Mouse (Mus musculus): ENCODE data around the gene Pla2g1b. TPM values are rescaled to one million over a fixed set of nuclear protein-coding genes. Genes with fewer than 3 reads are reported as not detected.

Pla2g1b gene
- polyA plus RNA-seq, 1 experiment = not detected

DNA sequence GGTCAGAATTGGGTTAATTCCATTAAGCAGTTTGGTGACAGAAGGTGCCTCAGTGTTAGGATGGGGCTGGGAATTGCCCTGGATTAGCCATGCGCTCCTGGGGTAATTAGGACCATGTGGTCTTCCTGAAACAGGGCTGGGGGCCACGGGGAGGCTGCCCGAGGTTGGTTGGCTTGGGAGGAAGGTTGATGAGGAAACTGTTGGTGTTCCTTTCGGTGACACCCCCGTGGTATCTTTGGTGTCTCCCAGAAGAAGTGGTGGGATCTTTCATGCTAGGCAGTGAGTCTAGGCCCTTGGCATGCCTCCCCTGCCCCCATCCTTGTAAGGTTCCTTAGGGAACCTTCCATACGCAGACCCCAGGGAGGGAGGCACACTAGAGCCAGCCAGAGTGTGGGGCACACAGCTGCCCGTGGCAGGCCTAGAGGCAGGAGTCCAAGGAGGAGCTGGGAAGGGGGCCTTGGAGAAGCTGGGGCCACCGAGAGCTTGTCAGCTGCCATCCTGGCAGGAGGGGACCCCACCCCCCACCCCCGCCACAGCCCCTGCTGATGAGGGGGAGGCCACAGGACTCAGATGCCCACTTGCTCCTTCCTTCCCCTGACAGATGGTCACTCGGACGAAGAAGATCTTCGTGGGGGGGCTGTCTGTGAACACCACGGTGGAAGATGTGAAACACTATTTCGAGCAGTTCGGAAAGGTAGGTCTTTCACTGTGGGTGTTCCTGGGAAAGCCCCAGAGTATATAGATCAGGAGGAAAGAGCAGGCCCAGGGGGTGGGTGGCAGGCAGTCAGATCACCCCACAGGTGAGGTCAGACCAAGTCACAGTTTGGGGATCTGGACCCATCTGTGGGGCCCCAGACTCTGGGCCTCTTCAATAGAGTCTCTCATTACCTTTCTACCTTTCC, 31.0 kb upstream of the Pla2g1b start:
- Histone ChIP-seq H3ac (ENCODE audit: control insufficient read depth, insufficient read length, low read depth) (no peak overlapping the region), H3K27me3 (ENCODE audit: control insufficient read depth, insufficient read depth, insufficient read length) (peaks cover 6% of the 10 kb centered on the region), H3K79me3 (ENCODE audit: low read depth) (no peaks in the 10 kb centered on the region), H3K79me2 (ENCODE audit: control insufficient read depth, insufficient read depth) (no peaks in the 10 kb centered on the region), H3K4me3 (ENCODE audit: insufficient read depth, poor library complexity, severe bottlenecking) (no peak overlapping the region), H3K36me3 (ENCODE audit: control insufficient read depth, insufficient read depth) (no peaks in the 10 kb centered on the region)
- TF ChIP-seq CTCF (IDR thresholded peaks at IDR 0.05; ENCODE audit: control insufficient read depth, insufficient read depth, insufficient read length) (no peak), MYOD1 (IDR thresholded peaks at IDR 0.05; ENCODE audit: control insufficient read depth, insufficient read length, low read depth) (no peak), MYOG (IDR thresholded peaks at IDR 0.05; ENCODE audit: control insufficient read depth, extremely low read depth, insufficient read length) (no peak), MAX (IDR thresholded peaks at IDR 0.05) (no peak), CEBPB (IDR thresholded peaks at IDR 0.05; ENCODE audit: low read depth) (no peak), USF1 (IDR thresholded peaks at IDR 0.05; ENCODE audit: low read depth) (no peak), FOSL1 (IDR thresholded peaks at IDR 0.05; ENCODE audit: insufficient read depth, low read length, poor library complexity, severe bottlenecking) (no peak)

DNA sequence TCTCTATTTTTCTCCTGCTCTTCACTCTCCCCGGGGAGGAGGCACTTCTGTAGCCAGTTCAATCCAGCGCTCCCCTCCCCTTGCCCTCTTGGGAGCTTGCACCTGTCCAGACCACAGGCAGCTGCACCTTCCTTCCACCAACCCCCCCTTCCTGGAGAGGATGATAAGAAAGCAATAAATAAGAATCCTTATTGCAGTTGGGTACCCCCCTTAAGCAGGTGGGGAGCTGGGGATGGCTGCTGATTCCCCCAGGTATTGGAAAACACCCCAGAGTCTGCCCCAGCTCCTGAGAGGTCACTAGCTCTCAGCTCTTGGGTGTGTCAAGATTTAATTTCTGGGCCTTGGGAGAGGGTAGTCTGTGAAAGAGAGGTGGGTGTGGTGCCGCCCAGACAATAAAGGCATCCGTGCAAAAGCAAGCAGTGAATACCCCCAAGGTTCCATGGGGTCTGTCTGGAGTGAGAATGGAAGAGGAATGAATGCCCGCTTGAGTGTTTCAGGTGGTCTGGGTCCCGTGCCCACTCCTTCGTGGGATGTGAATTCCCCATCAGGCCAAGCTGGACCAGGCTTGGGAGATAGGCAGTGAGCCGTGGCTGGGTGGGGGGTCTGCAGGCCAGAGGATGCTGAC, 30.2 kb upstream of the Pla2g1b start:
- Histone ChIP-seq H3K4me3 (ENCODE audit: insufficient read depth, poor library complexity, severe bottlenecking) (no peak overlapping the region), H3ac (ENCODE audit: control insufficient read depth, insufficient read length, low read depth) (peak overlapping the region; percentile 76), H3K36me3 (ENCODE audit: control insufficient read depth, insufficient read depth) (no peaks in the 10 kb centered on the region), H3K79me3 (ENCODE audit: low read depth) (no peaks in the 10 kb centered on the region), H3K79me2 (ENCODE audit: control insufficient read depth, insufficient read depth) (no peaks in the 10 kb centered on the region), H3K27me3 (ENCODE audit: control insufficient read depth, insufficient read depth, insufficient read length) (no peaks in the 10 kb centered on the region)
- TF ChIP-seq CEBPB (IDR thresholded peaks at IDR 0.05; ENCODE audit: low read depth) (no peak), MYOD1 (IDR thresholded peaks at IDR 0.05; ENCODE audit: control insufficient read depth, insufficient read length, low read depth) (no peak), MAX (IDR thresholded peaks at IDR 0.05) (no peak), MYOG (IDR thresholded peaks at IDR 0.05; ENCODE audit: control insufficient read depth, extremely low read depth, insufficient read length) (no peak), FOSL1 (IDR thresholded peaks at IDR 0.05; ENCODE audit: insufficient read depth, low read length, poor library complexity, severe bottlenecking) (no peak), CTCF (IDR thresholded peaks at IDR 0.05; ENCODE audit: control insufficient read depth, insufficient read depth, insufficient read length) (no peak), USF1 (IDR thresholded peaks at IDR 0.05; ENCODE audit: low read depth) (no peak)

DNA sequence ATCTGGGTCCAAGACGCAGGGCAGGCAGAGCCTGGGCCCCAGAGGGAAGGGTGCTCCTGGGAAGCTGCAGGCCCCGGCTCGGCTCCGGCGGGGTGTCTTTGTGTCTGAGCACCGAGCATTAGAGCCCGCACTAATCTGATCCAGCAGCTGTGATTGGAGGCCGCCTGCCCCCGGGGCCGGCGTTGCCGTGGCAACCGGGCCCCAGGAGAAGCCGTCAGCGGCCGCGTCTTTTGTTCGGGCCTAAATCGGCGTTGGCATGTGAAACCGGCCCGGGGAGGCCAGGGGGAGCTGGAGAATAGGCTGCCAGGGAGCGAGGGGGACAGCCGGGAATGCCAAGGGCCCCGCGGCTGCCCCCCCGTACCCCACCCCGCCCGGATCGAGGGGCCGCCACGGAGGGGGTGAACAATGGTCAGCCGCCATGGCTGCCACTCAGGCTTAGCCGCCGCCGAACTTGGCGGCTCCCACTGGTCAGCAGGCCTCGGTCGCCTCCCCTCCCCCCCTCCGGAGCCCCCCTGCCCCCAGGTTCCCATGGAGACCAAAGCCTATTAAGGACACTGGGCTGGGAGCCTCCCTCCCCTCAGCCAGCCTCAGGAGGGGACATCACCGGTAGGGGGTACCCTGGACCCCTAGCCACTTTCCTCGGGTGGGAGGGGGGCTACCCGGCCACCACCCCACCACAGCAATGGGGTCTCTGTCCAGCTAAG, 29.5 kb upstream of the Pla2g1b start:
- TF ChIP-seq CTCF (IDR thresholded peaks at IDR 0.05; ENCODE audit: control insufficient read depth, insufficient read depth, insufficient read length) (no peak), MYOG (IDR thresholded peaks at IDR 0.05; ENCODE audit: control insufficient read depth, extremely low read depth, insufficient read length) (no peak), FOSL1 (IDR thresholded peaks at IDR 0.05; ENCODE audit: insufficient read depth, low read length, poor library complexity, severe bottlenecking) (no peak), CEBPB (IDR thresholded peaks at IDR 0.05; ENCODE audit: low read depth) (no peak), USF1 (IDR thresholded peaks at IDR 0.05; ENCODE audit: low read depth) (no peak), MAX (IDR thresholded peaks at IDR 0.05) (no peak), MYOD1 (IDR thresholded peaks at IDR 0.05; ENCODE audit: control insufficient read depth, insufficient read length, low read depth) (no peak)
- H3K36me3 ChIP-seq (ENCODE audit: control insufficient read depth, insufficient read depth) = no peaks in the 10 kb centered on the region

DNA sequence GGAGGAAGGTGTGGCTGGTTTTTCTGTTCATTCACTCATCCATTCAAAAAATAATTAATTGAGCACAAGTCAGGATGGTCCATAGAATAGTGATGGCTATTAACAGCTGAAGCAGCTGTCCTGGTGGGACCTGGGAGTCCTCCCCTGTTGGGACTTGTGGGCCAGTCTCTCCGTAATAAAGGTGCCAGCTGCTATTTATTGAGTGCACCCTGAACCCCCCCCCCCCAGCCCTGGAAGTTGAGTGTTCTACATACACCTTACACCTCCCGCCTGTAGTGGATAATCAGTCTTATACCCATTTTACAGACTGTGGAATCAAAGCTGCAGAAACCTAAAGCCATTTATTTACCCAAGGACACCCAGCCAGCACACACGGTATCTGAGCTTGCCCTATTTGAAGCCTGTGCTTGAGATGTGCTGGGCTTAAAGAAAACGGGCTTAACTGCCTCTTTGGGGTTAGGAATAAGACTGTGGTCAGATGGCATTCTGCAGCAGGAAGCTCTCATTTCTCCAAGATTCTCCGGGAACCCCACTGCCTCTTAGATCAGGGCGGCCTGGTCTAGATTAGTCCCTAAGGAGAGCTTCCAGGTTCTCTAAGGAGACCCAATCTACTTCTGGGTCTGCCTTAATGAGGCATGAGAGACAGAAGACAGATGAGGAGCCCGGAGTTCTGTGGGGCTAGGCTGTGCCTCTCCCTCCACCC, 28.7 kb upstream of the Pla2g1b start:
- Histone ChIP-seq H3K4me3 (ENCODE audit: insufficient read depth, poor library complexity, severe bottlenecking) (no peak overlapping the region), H3K27me3 (ENCODE audit: control insufficient read depth, insufficient read depth, insufficient read length) (no peaks in the 10 kb centered on the region), H3K36me3 (ENCODE audit: control insufficient read depth, insufficient read depth) (no peaks in the 10 kb centered on the region), H3K79me3 (ENCODE audit: low read depth) (no peaks in the 10 kb centered on the region), H3ac (ENCODE audit: control insufficient read depth, insufficient read length, low read depth) (no peak overlapping the region), H3K79me2 (ENCODE audit: control insufficient read depth, insufficient read depth) (no peaks in the 10 kb centered on the region)
- TF ChIP-seq MYOG (IDR thresholded peaks at IDR 0.05; ENCODE audit: control insufficient read depth, extremely low read depth, insufficient read length) (no peak), CTCF (IDR thresholded peaks at IDR 0.05; ENCODE audit: control insufficient read depth, insufficient read depth, insufficient read length) (no peak), CEBPB (IDR thresholded peaks at IDR 0.05; ENCODE audit: low read depth) (no peak), USF1 (IDR thresholded peaks at IDR 0.05; ENCODE audit: low read depth) (no peak), FOSL1 (IDR thresholded peaks at IDR 0.05; ENCODE audit: insufficient read depth, low read length, poor library complexity, severe bottlenecking) (no peak), MAX (IDR thresholded peaks at IDR 0.05) (no peak), MYOD1 (IDR thresholded peaks at IDR 0.05; ENCODE audit: control insufficient read depth, insufficient read length, low read depth) (no peak)

More for the DNA sequence above, 29.5 kb upstream of the Pla2g1b start:
- no peaks in the 10 kb centered on the region for H3K79me2 ChIP-seq (ENCODE audit: control insufficient read depth, insufficient read depth)
- peak overlapping the region; percentile 76 for H3ac ChIP-seq (ENCODE audit: control insufficient read depth, insufficient read length, low read depth)
- no peak overlapping the region for H3K4me3 ChIP-seq (ENCODE audit: insufficient read depth, poor library complexity, severe bottlenecking)
- H3K79me3 ChIP-seq (ENCODE audit: low read depth) = no peaks in the 10 kb centered on the region
- H3K27me3 ChIP-seq (ENCODE audit: control insufficient read depth, insufficient read depth, insufficient read length) = no peaks in the 10 kb centered on the region

DNA sequence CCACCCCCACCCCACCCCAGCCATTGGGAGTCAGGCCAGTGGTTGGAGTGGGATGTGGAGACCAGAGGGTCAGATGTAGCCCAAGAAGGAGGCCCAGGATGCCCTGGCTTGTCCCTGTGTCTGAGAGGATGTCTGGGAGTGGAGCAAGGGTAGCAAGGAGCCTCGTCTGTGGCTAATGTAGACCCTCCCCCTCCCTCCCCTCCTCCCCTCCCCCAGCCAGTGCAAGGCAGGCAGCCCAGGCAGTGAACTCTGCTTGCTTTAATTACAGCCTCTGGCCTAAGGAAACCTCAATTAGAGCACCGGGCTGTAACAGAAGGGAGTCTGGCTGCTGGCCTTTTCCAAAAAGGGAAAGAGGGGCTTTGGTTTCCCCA, 28.1 kb upstream of the Pla2g1b start:
- Histone ChIP-seq H3K79me2 (ENCODE audit: control insufficient read depth, insufficient read depth) (no peaks in the 10 kb centered on the region), H3K27me3 (ENCODE audit: control insufficient read depth, insufficient read depth, insufficient read length) (no peaks in the 10 kb centered on the region), H3K79me3 (ENCODE audit: low read depth) (no peaks in the 10 kb centered on the region), H3K4me3 (ENCODE audit: insufficient read depth, poor library complexity, severe bottlenecking) (no peak overlapping the region), H3K36me3 (ENCODE audit: control insufficient read depth, insufficient read depth) (no peaks in the 10 kb centered on the region), H3ac (ENCODE audit: control insufficient read depth, insufficient read length, low read depth) (no peak overlapping the region)
- no peak for TF ChIP-seq CEBPB (IDR thresholded peaks at IDR 0.05; ENCODE audit: low read depth)
